Mouse (Mus musculus) CH12.LX (cell line): ENCODE measurements around the gene Zfp764. TPM values are rescaled to one million over a fixed set of nuclear protein-coding genes. Genes with fewer than 3 reads are reported as not detected.
"Not testable (repeated sequence)": the region's sequence is repeated elsewhere in the genome, so short reads cannot be mapped to it uniquely, and the experiment has no call there.

ENCODE experiments used
- DNase-seq: peaks from one replicate; pipeline ENCODE4 v3.0.0-alpha.2; 2013; ENCODE audit errors: extremely low read depth
- H3K27ac ChIP-seq: 2 replicates; pipeline ENCODE4 v1.5.1; 2012; ENCODE audit warnings: low read depth, mild to moderate bottlenecking, control low read depth, moderate library complexity; ENCODE audit not compliant: insufficient read depth
- H3K27me3 ChIP-seq: replicated peaks from 2 replicates; pipeline ENCODE3; 2012; ENCODE audit warnings: inconsistent platforms
- H3K36me3 ChIP-seq, 2 experiments: replicated peaks in 1 of 2; 2 replicates each; pipeline versions ENCODE3 to v1.6.1; 2012; ENCODE audit warnings: inconsistent platforms in 1 of 2, low read length in 1 of 2, mild to moderate bottlenecking in 1 of 2, mixed read lengths in 1 of 2, moderate library complexity in 1 of 2; ENCODE audit not compliant: control insufficient read depth in 1 of 2, insufficient read depth in 1 of 2
- H3K4me1 ChIP-seq, 2 experiments: 2 replicates each; pipeline ENCODE4 v1.6.1; 2012; ENCODE audit warnings: inconsistent platforms in 1 of 2, moderate library complexity in 1 of 2; ENCODE audit not compliant: insufficient read depth in 2 of 2, control insufficient read depth in 1 of 2
- H3K4me2 ChIP-seq: 2 replicates; pipeline ENCODE4 v1.6.1; 2012; ENCODE audit warnings: low read depth, mild to moderate bottlenecking, control low read depth; ENCODE audit not compliant: poor library complexity, insufficient read depth, severe bottlenecking
- H3K4me3 ChIP-seq, 3 experiments: fragments of 150-350 bp in 1 of 3; sonication (generic) in 1 of 3; replicated peaks in 1 of 3; 2 replicates each; pipeline versions ENCODE3 to v1.5.1; 2011 to 2012; ENCODE audit warnings: low read depth in 2 of 3, low read length in 2 of 3, mild to moderate bottlenecking in 2 of 3, moderate library complexity in 2 of 3, control low read depth in 1 of 3, improper control_type of control experiment in 1 of 3, inconsistent platforms in 1 of 3, mixed read lengths in 1 of 3; ENCODE audit not compliant: poor library complexity in 1 of 3
- H3K79me2 ChIP-seq: replicated peaks from 2 replicates; pipeline ENCODE4 v1.6.1; 2012; ENCODE audit warnings: mild to moderate bottlenecking, moderate library complexity; ENCODE audit not compliant: control insufficient read depth, poor library complexity, insufficient read depth, severe bottlenecking; ENCODE audit errors: extremely low read depth
- H3K9ac ChIP-seq: 2 replicates; pipeline ENCODE4 v1.6.1; 2012; ENCODE audit warnings: low read depth, mild to moderate bottlenecking, control low read depth, moderate library complexity; ENCODE audit not compliant: insufficient read depth
- H3K9me3 ChIP-seq: replicated peaks from 2 replicates; pipeline ENCODE3; 2012; ENCODE audit warnings: low read length, inconsistent platforms, mixed read lengths
- BHLHE40 ChIP-seq: IDR thresholded peaks from 2 replicates; pipeline ENCODE4 v1.6.1; 2011; ENCODE audit warnings: mild to moderate bottlenecking, low read depth, low read length, improper control_type of control experiment
- CHD1 ChIP-seq: IDR thresholded peaks from 2 replicates; pipeline ENCODE4 v1.6.1; 2012; ENCODE audit warnings: low read depth, low read length, improper control_type of control experiment, inconsistent platforms
- CTCF ChIP-seq, 2 experiments: IDR thresholded peaks in 1 of 2; conservative IDR thresholded peaks in 1 of 2; 2 replicates each; pipeline ENCODE4 v1.5.1; 2011 to 2012; ENCODE audit warnings: low read depth in 2 of 2, low read length in 2 of 2, improper control_type of control experiment in 1 of 2, inconsistent platforms in 1 of 2, mild to moderate bottlenecking in 1 of 2, moderate library complexity in 1 of 2
- EP300 ChIP-seq: IDR thresholded peaks from 2 replicates; pipeline ENCODE4 v1.6.1; 2011; ENCODE audit warnings: low read length, improper control_type of control experiment
- ETS1 ChIP-seq: conservative IDR thresholded peaks from 2 replicates; pipeline ENCODE4 v1.6.1; 2012; ENCODE audit warnings: low read depth, mild to moderate bottlenecking, inconsistent platforms, low read length, improper control_type of control experiment, moderate library complexity
- GABPA ChIP-seq: IDR thresholded peaks from 2 replicates; pipeline ENCODE4 v1.6.1; 2012; ENCODE audit warnings: low read depth, low read length, improper control_type of control experiment, inconsistent platforms; ENCODE audit not compliant: insufficient replicate concordance
- IRF4 ChIP-seq: IDR thresholded peaks from 2 replicates; pipeline ENCODE4 v1.6.1; 2014; ENCODE audit warnings: low read depth, mild to moderate bottlenecking, inconsistent platforms, low read length, improper control_type of control experiment
- MAZ ChIP-seq: IDR thresholded peaks from 2 replicates; pipeline ENCODE4 v1.6.1; 2012; ENCODE audit warnings: low read depth, mild to moderate bottlenecking, inconsistent platforms, low read length, improper control_type of control experiment, moderate library complexity
- MXI1 ChIP-seq: IDR thresholded peaks from 2 replicates; pipeline ENCODE4 v1.6.1; 2011; ENCODE audit warnings: mild to moderate bottlenecking, low read depth, low read length, improper control_type of control experiment
- PAX5 ChIP-seq: IDR thresholded peaks from 2 replicates; pipeline ENCODE4 v1.6.1; 2012; ENCODE audit warnings: low read length, inconsistent platforms, mixed read lengths
- RAD21 ChIP-seq: IDR thresholded peaks from 2 replicates; pipeline ENCODE4 v1.6.1; 2011; ENCODE audit warnings: low read depth, mild to moderate bottlenecking, low read length, improper control_type of control experiment, moderate library complexity
- SMC3 ChIP-seq: IDR thresholded peaks from 2 replicates; pipeline ENCODE4 v1.6.1; 2011; ENCODE audit warnings: low read depth, low read length, improper control_type of control experiment
- TBP ChIP-seq: conservative IDR thresholded peaks from 2 replicates; pipeline ENCODE4 v1.6.1; 2011; ENCODE audit warnings: low read depth, low read length, improper control_type of control experiment
- TCF12 ChIP-seq: IDR thresholded peaks from 2 replicates; pipeline ENCODE4 v1.6.1; 2014; ENCODE audit warnings: low read depth, mild to moderate bottlenecking, inconsistent platforms, low read length, improper control_type of control experiment
- UBTF ChIP-seq: IDR thresholded peaks from 2 replicates; pipeline ENCODE4 v1.6.1; 2012; ENCODE audit warnings: low read depth, mild to moderate bottlenecking, inconsistent platforms, low read length, improper control_type of control experiment, moderate library complexity
- ZKSCAN1 ChIP-seq: IDR thresholded peaks from 2 replicates; pipeline ENCODE4 v1.6.1; 2012; ENCODE audit warnings: low read depth, inconsistent platforms, low read length, improper control_type of control experiment, borderline replicate concordance
- ZNF384 ChIP-seq: IDR thresholded peaks from 2 replicates; pipeline ENCODE4 v1.6.1; 2012; ENCODE audit warnings: low read depth, low read length, improper control_type of control experiment, inconsistent platforms
- dilution Hi-C: fragments of 300-500 bp; cut with MboI; formaldehyde crosslinking; loops from 2 replicates; pipeline ENCODE4 v1.14.3; 2020; ENCODE audit warnings: low sequenced_read_pairs; ENCODE audit not compliant: extremely low pct_unique_long_range_greater_than_20kb, extremely low pct_ligation_motif_present
- in situ Hi-C: fragments of 300-500 bp; cut with MboI; formaldehyde crosslinking; loops from 3 replicates; pipeline ENCODE4 v1.14.3; 2019; ENCODE audit warnings: low sequenced_read_pairs, low pct_ligation_motif_present, low pct_unique_long_range_greater_than_20kb, mixed read lengths
- polyA plus RNA-seq: library from polyadenylated mRNA; unstranded; fragments of >175 nt; gene quantifications from 2 replicates; pipeline ENCODE4 v1.2.1, GENCODE M21; 2012; ENCODE audit warnings: low read depth; ENCODE audit not compliant: insufficient read length
- total RNA-seq, 2 experiments: library from RNA; depleted of rRNA; stranded (reverse); fragments of 300-350 nt in 1 of 2; fragments of >200 nt in 1 of 2; gene quantifications; 2 replicates each; pipeline ENCODE4 v1.2.3; 2012 to 2014

The Zfp764 gene
- total and polyA plus RNA-seq, 3 experiments, result 7.5 to 8.4 (median 7.9) TPM

GRCm38 (mm10) chr7:127411418-127411817 lies 4.8 kb upstream of the Zfp764 start:
- H3K4me1 ChIP-seq, result peaks cover 0 to 11% of the 10 kb centered on the region in 2 experiments; a peak in 2 of 4 replicates
- no peak overlapping the region for H3K27ac ChIP-seq
- no peak overlapping the region for H3K4me2 ChIP-seq
- H3K79me2 ChIP-seq, result no peaks in the 10 kb centered on the region
- in situ Hi-C loops (no loop called here), dilution Hi-C loops (no loop called here)
- H3K4me3 ChIP-seq, result no peak overlapping the region
- TF ChIP-seq CTCF (conservative IDR thresholded peaks at IDR 0.05 in 1 of 2, IDR thresholded peaks at IDR 0.05 in 1 of 2; ENCODE audit: low read depth in 2 of 2, low read length in 2 of 2), result no peak
- no peaks in the 10 kb centered on the region for H3K27me3 ChIP-seq
- H3K9me3 ChIP-seq, result peaks cover 5% of the 10 kb centered on the region
- H3K9ac ChIP-seq, result no peak overlapping the region
- peaks cover 0 to 4% of the 10 kb centered on the region in 2 experiments for H3K36me3 ChIP-seq
- DNase-seq, result no peak

- dilution Hi-C loops, H3K4me2 ChIP-seq: not testable (repeated sequence)
These were observed 2.5 kb downstream of the Zfp764 start for GRCm38 (mm10) chr7:127404101-127404500.

DNA sequence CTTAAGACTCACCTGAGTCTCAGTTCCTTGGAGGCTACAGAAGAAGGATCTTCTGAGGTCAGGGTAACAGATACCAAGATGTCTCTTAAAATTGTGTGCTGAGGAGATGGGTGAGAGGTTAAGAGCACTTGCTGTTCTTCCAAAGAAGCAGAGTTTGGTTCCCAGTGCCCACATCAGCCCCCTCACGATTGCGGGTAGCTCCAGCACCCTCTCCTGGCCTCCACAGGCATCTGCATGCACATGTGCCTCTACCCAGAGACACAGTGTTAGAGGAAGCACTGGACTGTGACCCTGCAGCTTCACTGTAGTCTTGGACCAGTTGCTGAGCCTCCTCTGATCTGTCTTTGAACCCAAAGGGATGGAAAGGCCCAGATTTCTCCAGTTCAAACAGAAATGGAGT lies 3.6 kb downstream of the Zfp764 start:
- TF ChIP-seq MAZ (no peak), ZNF384 (no peak), IRF4 (no peak), BHLHE40 (no peak), GABPA (no peak), TCF12 (no peak), UBTF (no peak), TBP (no peak), ZKSCAN1 (no peak), RAD21 (peak; percentile 14), ETS1 (no peak), CHD1 (no peak), CTCF (conservative IDR thresholded peaks at IDR 0.05 in 1 of 2, IDR thresholded peaks at IDR 0.05 in 1 of 2; ENCODE audit: low read depth in 2 of 2, low read length in 2 of 2) (peak in 1 of 2 experiments; percentile 34; a peak in 2 of 4 replicates), PAX5 (no peak), SMC3 (peak; percentile 22), EP300 (no peak), MXI1 (no peak)
- Histone ChIP-seq H3K36me3 (peaks cover 4 to 8% of the 10 kb centered on the region in 2 experiments), H3K4me1 (peaks cover 0 to 18% of the 10 kb centered on the region in 2 experiments; a peak in 2 of 4 replicates), H3K79me2 (no peaks in the 10 kb centered on the region), H3K9ac (no peak overlapping the region), H3K27me3 (no peaks in the 10 kb centered on the region), H3K4me3 (no peak overlapping the region), H3K9me3 (no peaks in the 10 kb centered on the region), H3K4me2 (no peak overlapping the region), H3K27ac (no peak overlapping the region)
- dilution Hi-C loops, result no loop called here
- no peak for DNase-seq
- in situ Hi-C loops, result no loop called here

More at GRCm38 (mm10) chr7:127404101-127404500, 2.5 kb downstream of the Zfp764 start:
- H3K27ac ChIP-seq, in situ Hi-C loops, H3K9me3 ChIP-seq, H3K9ac ChIP-seq, DNase-seq, H3K27me3 ChIP-seq, H3K79me2 ChIP-seq, H3K36me3 ChIP-seq, H3K4me3 ChIP-seq: not testable (repeated sequence)
- peaks cover 0 to 18% of the 10 kb centered on the region in 2 experiments; a peak in 2 of 4 replicates for H3K4me1 ChIP-seq
